Mouse (Mus musculus): ENCODE data around the gene Slc25a36. TPM values are rescaled to one million over a fixed set of nuclear protein-coding genes. Genes with fewer than 3 reads are reported as not detected.

Gene Slc25a36
- polyA plus RNA-seq, 1 experiment = 8.5 TPM

GRCm38 (mm10) chr9:97112238-97112637 is 1.3 kb upstream of the Slc25a36 start:
- H3K27ac ChIP-seq (ENCODE audit: insufficient read depth, low read length) = no peak overlapping the region
- H3K4me3 ChIP-seq (ENCODE audit: extremely low read depth, insufficient read depth, insufficient read length) = no peak overlapping the region
- 93% methylated on average over 7 of the region's 7 CpGs for WGBS
- no peaks in the 10 kb centered on the region for H3K36me3 ChIP-seq (ENCODE audit: control insufficient read depth, insufficient read depth, low read length)
- peaks cover 5% of the 10 kb centered on the region for H3K4me1 ChIP-seq (ENCODE audit: control insufficient read depth, insufficient read depth, insufficient read length)
- no peak for DNase-seq (ENCODE audit: low read depth in 1 of 2, low spot score in 2 of 2)
- no peak for TF ChIP-seq POLR2A (IDR thresholded peaks at IDR 0.05; ENCODE audit: low read depth, low read length)
- TF ChIP-seq CTCF (IDR thresholded peaks at IDR 0.05; ENCODE audit: extremely low read depth, insufficient read depth, insufficient read length, insufficient replicate concordance) = no peak
- H3K27me3 ChIP-seq (ENCODE audit: control insufficient read depth, insufficient read depth, low read length) = no peaks in the 10 kb centered on the region

GRCm38 (mm10) chr9:97111506-97111905 is 549 bp upstream of the Slc25a36 start:
- Histone ChIP-seq H3K27ac (ENCODE audit: insufficient read depth, low read length) (0 out of 2 replicates have a peak overlapping the region, but pooled peaks have one; percentile 52), H3K4me3 (ENCODE audit: extremely low read depth, insufficient read depth, insufficient read length) (peak overlapping the region; percentile 88), H3K4me1 (ENCODE audit: control insufficient read depth, insufficient read depth, insufficient read length) (peaks cover 5% of the 10 kb centered on the region), H3K36me3 (ENCODE audit: control insufficient read depth, insufficient read depth, low read length) (no peaks in the 10 kb centered on the region), H3K27me3 (ENCODE audit: control insufficient read depth, insufficient read depth, low read length) (no peaks in the 10 kb centered on the region)
- no peak for DNase-seq (ENCODE audit: low read depth in 1 of 2, low spot score in 2 of 2)
- WGBS = 28% methylated on average over 6 of the region's 6 CpGs
- TF ChIP-seq POLR2A (IDR thresholded peaks at IDR 0.05; ENCODE audit: low read depth, low read length) (no peak), CTCF (IDR thresholded peaks at IDR 0.05; ENCODE audit: extremely low read depth, insufficient read depth, insufficient read length, insufficient replicate concordance) (no peak)

GRCm38 (mm10) chr9:97106481-97107160 is 4.3 kb downstream of the Slc25a36 start:
- no peak overlapping the region for H3K4me3 ChIP-seq (ENCODE audit: extremely low read depth, insufficient read depth, insufficient read length)
- H3K4me1 ChIP-seq (ENCODE audit: control insufficient read depth, insufficient read depth, insufficient read length) = peaks cover 5% of the 10 kb centered on the region
- no peaks in the 10 kb centered on the region for H3K27me3 ChIP-seq (ENCODE audit: control insufficient read depth, insufficient read depth, low read length)
- no peak for DNase-seq (ENCODE audit: low read depth in 1 of 2, low spot score in 2 of 2)
- H3K27ac ChIP-seq (ENCODE audit: insufficient read depth, low read length) = no peak overlapping the region
- H3K36me3 ChIP-seq (ENCODE audit: control insufficient read depth, insufficient read depth, low read length) = no peaks in the 10 kb centered on the region
- no peak for TF ChIP-seq CTCF (IDR thresholded peaks at IDR 0.05; ENCODE audit: extremely low read depth, insufficient read depth, insufficient read length, insufficient replicate concordance)
- no peak for TF ChIP-seq POLR2A (IDR thresholded peaks at IDR 0.05; ENCODE audit: low read depth, low read length)
- 88% methylated on average over 5 of the region's 5 CpGs for WGBS

DNA sequence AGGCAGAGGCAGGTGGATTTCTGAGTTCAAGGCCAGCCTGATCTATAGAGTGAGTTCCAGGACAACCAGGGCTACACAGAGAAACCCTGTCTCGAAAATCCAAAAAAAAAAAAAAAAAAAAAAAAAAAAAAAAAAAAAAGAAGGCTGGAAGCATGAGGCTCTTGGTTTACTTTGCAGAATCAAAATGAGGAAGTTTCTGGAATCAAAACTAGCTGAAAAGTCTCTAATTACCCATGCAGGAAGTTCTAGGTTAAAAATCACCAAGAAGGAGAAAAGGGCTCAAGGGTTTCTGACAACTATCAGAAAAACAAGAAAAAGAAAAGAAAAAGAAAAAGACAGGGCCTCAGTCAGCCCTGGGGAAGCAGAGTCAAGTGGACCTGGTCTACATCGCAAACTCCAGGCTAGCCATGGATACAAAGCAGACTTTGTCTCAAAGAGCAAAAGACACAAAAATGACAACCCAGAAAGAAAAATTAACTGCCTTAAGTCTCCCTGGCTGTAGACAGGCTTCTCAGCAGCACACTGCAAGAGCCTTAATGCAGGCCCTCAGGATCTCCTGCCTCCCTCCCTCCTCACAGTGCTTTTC is 5.5 kb downstream of the Slc25a36 start:
- 35% methylated on average over 2 of the region's 2 CpGs for WGBS
- H3K4me3 ChIP-seq (ENCODE audit: extremely low read depth, insufficient read depth, insufficient read length) = no peak overlapping the region
- TF ChIP-seq CTCF (IDR thresholded peaks at IDR 0.05; ENCODE audit: extremely low read depth, insufficient read depth, insufficient read length, insufficient replicate concordance) (no peak), POLR2A (IDR thresholded peaks at IDR 0.05; ENCODE audit: low read depth, low read length) (no peak)
- H3K27me3 ChIP-seq (ENCODE audit: control insufficient read depth, insufficient read depth, low read length) = no peaks in the 10 kb centered on the region
- peaks cover 5% of the 10 kb centered on the region for H3K4me1 ChIP-seq (ENCODE audit: control insufficient read depth, insufficient read depth, insufficient read length)
- peak overlapping the region; percentile 17; the same call in 1 of the 2 replicates for H3K27ac ChIP-seq (ENCODE audit: insufficient read depth, low read length)
- DNase-seq (ENCODE audit: low read depth in 1 of 2, low spot score in 2 of 2) = no peak
- H3K36me3 ChIP-seq (ENCODE audit: control insufficient read depth, insufficient read depth, low read length) = no peaks in the 10 kb centered on the region

GRCm38 (mm10) chr9:97103376-97104061 is 7.4 kb downstream of the Slc25a36 start:
- no peaks in the 10 kb centered on the region for H3K27me3 ChIP-seq (ENCODE audit: control insufficient read depth, insufficient read depth, low read length)
- 85% methylated on average over 2 of the region's 2 CpGs for WGBS

DNA sequence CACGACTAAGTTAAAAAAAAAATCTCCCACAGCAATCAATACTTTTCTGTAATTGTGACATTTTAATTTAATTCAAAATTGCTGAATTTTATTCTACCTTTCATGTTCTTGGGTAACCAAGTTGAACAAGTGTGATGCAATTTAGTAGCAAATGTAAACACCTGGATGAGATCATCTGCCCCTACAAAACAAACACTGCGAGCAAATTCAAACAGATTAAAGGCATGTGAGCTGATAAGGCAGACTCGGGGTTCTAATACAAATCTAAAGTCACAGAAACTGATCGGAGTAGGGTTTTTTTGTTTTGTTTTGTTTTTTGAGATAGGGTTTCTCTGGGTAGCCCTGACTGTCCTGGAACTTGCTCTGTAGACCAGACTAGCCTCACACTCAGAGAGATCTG is 12.0 kb downstream of the Slc25a36 start:
- 83% methylated on average over 4 of the region's 4 CpGs for WGBS
- DNase-seq (ENCODE audit: low read depth in 1 of 2, low spot score in 2 of 2) = no peak
- H3K27me3 ChIP-seq (ENCODE audit: control insufficient read depth, insufficient read depth, low read length) = no peaks in the 10 kb centered on the region
- peaks cover 21% of the 10 kb centered on the region for H3K36me3 ChIP-seq (ENCODE audit: control insufficient read depth, insufficient read depth, low read length)
- H3K4me1 ChIP-seq (ENCODE audit: control insufficient read depth, insufficient read depth, insufficient read length) = no peaks in the 10 kb centered on the region; the same call in 1 of the 2 replicates
- TF ChIP-seq CTCF (IDR thresholded peaks at IDR 0.05; ENCODE audit: extremely low read depth, insufficient read depth, insufficient read length, insufficient replicate concordance) = no peak
- no peak for TF ChIP-seq POLR2A (IDR thresholded peaks at IDR 0.05; ENCODE audit: low read depth, low read length)
- no peak overlapping the region for H3K27ac ChIP-seq (ENCODE audit: insufficient read depth, low read length)
- no peak overlapping the region for H3K4me3 ChIP-seq (ENCODE audit: extremely low read depth, insufficient read depth, insufficient read length)

More at GRCm38 (mm10) chr9:97103376-97104061, 7.4 kb downstream of the Slc25a36 start:
- Histone ChIP-seq H3K36me3 (ENCODE audit: control insufficient read depth, insufficient read depth, low read length) (peaks cover 3% of the 10 kb centered on the region; the same call in 1 of the 2 replicates), H3K27ac (ENCODE audit: insufficient read depth, low read length) (no peak overlapping the region), H3K4me1 (ENCODE audit: control insufficient read depth, insufficient read depth, insufficient read length) (no peaks in the 10 kb centered on the region; the same call in 1 of the 2 replicates), H3K4me3 (ENCODE audit: extremely low read depth, insufficient read depth, insufficient read length) (no peak overlapping the region)
- TF ChIP-seq CTCF (IDR thresholded peaks at IDR 0.05; ENCODE audit: extremely low read depth, insufficient read depth, insufficient read length, insufficient replicate concordance) (no peak), POLR2A (IDR thresholded peaks at IDR 0.05; ENCODE audit: low read depth, low read length) (no peak)
- DNase-seq (ENCODE audit: low read depth in 1 of 2, low spot score in 2 of 2) = no peak
